Mouse (Mus musculus): ENCODE results near the gene Olfr401.
"Not testable (repeated sequence)": the region's sequence is repeated elsewhere in the genome, so short reads cannot be mapped to it uniquely, and the experiment has no call there.

Olfr401 gene

GRCm38 (mm10) chr11:74113412-74113811, at the start of gene Olfr401:
Olfr401 (plus strand) TSS chr11:74113712.
- in situ Hi-C loops (cut with MboI; ENCODE audit: unreplicated experiment in 2 of 2): no loop called here

- in situ Hi-C loops (cut with MboI; ENCODE audit: unreplicated experiment in 2 of 2): no loop called here
Measured at GRCm38 (mm10) chr11:74069655-74070054, 43.9 kb upstream of the Olfr401 start, which contains the start of gene Zfp616. Zfp616 (plus strand) TSS chr11:74069955.

GRCm38 (mm10) chr11:74100724-74101123, 12.8 kb upstream of the Olfr401 start:
- in situ Hi-C loops (cut with MboI; ENCODE audit: unreplicated experiment in 2 of 2): no loop called here

- in situ Hi-C loops (cut with MboI; ENCODE audit: unreplicated experiment in 2 of 2): no loop called here
Measured at GRCm38 (mm10) chr11:74101507-74101906, 12.0 kb upstream of the Olfr401 start.

GRCm38 (mm10) chr11:74105066-74105465, 8.4 kb upstream of the Olfr401 start:
- in situ Hi-C loops (cut with MboI; ENCODE audit: unreplicated experiment in 2 of 2): no loop called here

GRCm38 (mm10) chr11:74140001-74140400, 26.5 kb downstream of the Olfr401 start:
- in situ Hi-C loops (cut with MboI; ENCODE audit: unreplicated experiment in 2 of 2): not testable (repeated sequence)

- in situ Hi-C loops (cut with MboI; ENCODE audit: unreplicated experiment in 2 of 2): no loop called here
Measured at GRCm38 (mm10) chr11:74145866-74146265, 32.4 kb downstream of the Olfr401 start.

- in situ Hi-C loops (cut with MboI; ENCODE audit: unreplicated experiment in 2 of 2): no loop called here
Measured at GRCm38 (mm10) chr11:74153229-74153628, 39.7 kb downstream of the Olfr401 start, which contains the start of gene Olfr402. Olfr402 (plus strand) TSS chr11:74153529.

- in situ Hi-C loops (cut with MboI; ENCODE audit: unreplicated experiment in 2 of 2): no loop called here
Measured at GRCm38 (mm10) chr11:74168771-74169170, 55.3 kb downstream of the Olfr401 start.
